Mouse (Mus musculus) heart, postnatal 0 days (tissue): ENCODE data around the gene Rasal1.

ENCODE experiments used
- CTCF ChIP-seq: IDR thresholded peaks from 2 replicates; pipeline ENCODE4 v1.5.1; 2016; ENCODE audit warnings: antibody characterized with exemption, control low read depth, low read depth
- EP300 ChIP-seq: IDR thresholded peaks from 2 replicates; pipeline ENCODE4 v1.6.1; 2016; ENCODE audit warnings: antibody characterized with exemption, low read depth

- no peak for TF ChIP-seq CTCF
- TF ChIP-seq EP300, result no peak
These were observed 45.1 kb upstream of the Rasal1 start for GRCm38 (mm10) chr5:120603515-120603914.
